Mouse (Mus musculus) hindbrain, embryonic 13.5 days (tissue): Measurements from ENCODE around the gene Itpr1. TPM values are rescaled to one million over a fixed set of nuclear protein-coding genes. Genes with fewer than 3 reads are reported as not detected.

Experiments used
- ATAC-seq: fragments of 200-750 bp; cut with Nextera tagmentation; 2 replicates; pipeline ENCODE4 v1.8.0; 2017; ENCODE audit warnings: moderate TSS enrichment; ENCODE audit not compliant: low FRiP score
- H3K27ac ChIP-seq: fragments of 300-500 bp; sonication (generic); 2 replicates; pipeline ENCODE4 v1.5.1; 2015; ENCODE audit warnings: inconsistent platforms, mild to moderate bottlenecking, moderate library complexity
- H3K27me3 ChIP-seq: fragments of 300-500 bp; sonication (generic); 2 replicates; pipeline ENCODE4 v1.6.1; 2015; ENCODE audit warnings: mild to moderate bottlenecking, inconsistent platforms
- H3K36me3 ChIP-seq: fragments of 300-500 bp; sonication (generic); 2 replicates; pipeline ENCODE4 v1.6.1; 2015; ENCODE audit warnings: mild to moderate bottlenecking, inconsistent platforms
- H3K4me1 ChIP-seq: fragments of 300-500 bp; sonication (generic); replicated peaks from 2 replicates; pipeline ENCODE4 v1.6.1; 2015; ENCODE audit warnings: inconsistent platforms
- H3K4me2 ChIP-seq: fragments of 300-500 bp; sonication (generic); 2 replicates; pipeline ENCODE4 v1.6.1; 2015; ENCODE audit warnings: inconsistent platforms, mild to moderate bottlenecking, moderate library complexity
- H3K4me3 ChIP-seq: fragments of 300-500 bp; sonication (generic); 2 replicates; pipeline ENCODE4 v1.5.1; 2015; ENCODE audit warnings: mild to moderate bottlenecking, inconsistent platforms
- H3K9ac ChIP-seq: fragments of 300-500 bp; sonication (generic); 2 replicates; pipeline ENCODE4 v1.6.1; 2015; ENCODE audit warnings: mild to moderate bottlenecking, inconsistent platforms
- H3K9me3 ChIP-seq: fragments of 300-500 bp; sonication (generic); 2 replicates; pipeline ENCODE4 v1.6.1; 2016; ENCODE audit warnings: inconsistent platforms
- WGBS: fragments of 180-500 bp; shearing (Covaris S2); methylation state at CpG from one replicate; pipeline ENCODE4 v1.1.7; 2015; 5-methylcytosine and 5-hydroxymethylcytosine counted together
- polyA plus RNA-seq: library from polyadenylated mRNA; unstranded; fragments of >200 nt; fragmentation: Nextera tagmentation; extraction: Ambion mirVana; gene quantifications from 2 replicates; pipeline ENCODE4 v1.2.1, GENCODE M21; 2015

Gene Itpr1
- polyA plus RNA-seq, 1 experiment from 2014 or later = 6.1 TPM

- WGBS = 93% methylated on average over 8 of the region's 8 CpGs
- Histone ChIP-seq H3K4me3 (no peak overlapping the region), H3K36me3 (no peaks in the 10 kb centered on the region), H3K4me2 (no peak overlapping the region), H3K9me3 (no peaks in the 10 kb centered on the region), H3K27ac (no peak overlapping the region), H3K4me1 (peaks cover 5% of the 10 kb centered on the region; the same call in 1 of the 2 replicates), H3K9ac (no peak overlapping the region), H3K27me3 (no peaks in the 10 kb centered on the region)
- no peak for ATAC-seq
Measured at GRCm38 (mm10) chr6:108464308-108464979, 251.5 kb downstream of the Itpr1 start.

- Histone ChIP-seq H3K4me3 (no peak overlapping the region), H3K4me1 (peaks cover 5% of the 10 kb centered on the region; the same call in 1 of the 2 replicates), H3K4me2 (no peak overlapping the region), H3K27me3 (no peaks in the 10 kb centered on the region), H3K9ac (no peak overlapping the region), H3K27ac (no peak overlapping the region), H3K9me3 (no peaks in the 10 kb centered on the region), H3K36me3 (no peaks in the 10 kb centered on the region)
- ATAC-seq = no peak
- WGBS = 91% methylated on average over 5 of the region's 5 CpGs
Measured at GRCm38 (mm10) chr6:108465159-108465558, 252.3 kb downstream of the Itpr1 start.

DNA sequence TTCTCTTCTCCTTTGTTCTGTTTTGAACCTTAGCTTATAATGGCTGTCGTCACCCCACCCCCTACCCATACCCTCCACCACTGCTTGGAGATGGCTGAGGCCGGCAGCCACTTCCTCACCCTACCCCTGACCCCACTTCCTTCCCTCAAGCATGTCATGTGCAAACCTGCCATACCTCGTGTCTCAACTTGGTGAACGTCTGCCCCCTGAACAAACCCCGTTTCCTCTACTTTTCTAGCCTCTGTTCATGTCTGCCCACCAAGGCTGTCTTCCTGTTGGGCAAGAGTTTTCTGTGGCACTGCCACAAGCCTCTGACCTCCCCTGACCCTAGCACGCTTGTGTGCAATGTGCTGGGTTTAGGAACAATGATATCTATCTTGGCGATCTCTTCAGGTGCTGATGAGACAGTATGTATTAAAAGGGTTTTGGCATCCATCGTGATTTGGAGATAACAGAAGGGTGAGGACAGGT, 253.2 kb downstream of the Itpr1 start:
- Histone ChIP-seq H3K4me3 (no peak overlapping the region), H3K9ac (no peak overlapping the region), H3K4me1 (peaks cover 5% of the 10 kb centered on the region; the same call in 1 of the 2 replicates), H3K4me2 (no peak overlapping the region), H3K27ac (no peak overlapping the region), H3K9me3 (no peaks in the 10 kb centered on the region), H3K36me3 (no peaks in the 10 kb centered on the region), H3K27me3 (no peaks in the 10 kb centered on the region)
- no peak for ATAC-seq
- WGBS = 86% methylated on average over 8 of the region's 8 CpGs

GRCm38 (mm10) chr6:108467597-108467996, 254.7 kb downstream of the Itpr1 start:
- no peak for ATAC-seq
- Histone ChIP-seq H3K9me3 (no peaks in the 10 kb centered on the region), H3K9ac (no peak overlapping the region), H3K36me3 (no peaks in the 10 kb centered on the region), H3K4me3 (no peak overlapping the region), H3K27me3 (no peaks in the 10 kb centered on the region), H3K4me1 (peaks cover 5% of the 10 kb centered on the region; the same call in 1 of the 2 replicates), H3K27ac (no peak overlapping the region), H3K4me2 (no peak overlapping the region)
- WGBS = 77% methylated on average over 6 of the region's 6 CpGs

- Histone ChIP-seq H3K9ac (no peak overlapping the region), H3K36me3 (no peaks in the 10 kb centered on the region), H3K27ac (no peak overlapping the region), H3K27me3 (no peaks in the 10 kb centered on the region), H3K4me2 (no peak overlapping the region), H3K9me3 (no peaks in the 10 kb centered on the region), H3K4me1 (peaks cover 5% of the 10 kb centered on the region; the same call in 1 of the 2 replicates), H3K4me3 (no peak overlapping the region)
- 75% methylated on average over 3 of the region's 3 CpGs for WGBS
- no peak for ATAC-seq
Measured at GRCm38 (mm10) chr6:108468226-108468825, 255.4 kb downstream of the Itpr1 start.

GRCm38 (mm10) chr6:108471878-108472277, 259.0 kb downstream of the Itpr1 start:
- H3K27ac ChIP-seq = no peak overlapping the region
- 93% methylated on average over 3 of the region's 3 CpGs for WGBS
- peaks cover 5% of the 10 kb centered on the region; the same call in 1 of the 2 replicates for H3K4me1 ChIP-seq
- no peaks in the 10 kb centered on the region for H3K36me3 ChIP-seq
- no peaks in the 10 kb centered on the region for H3K27me3 ChIP-seq
- no peak overlapping the region for H3K9ac ChIP-seq
- H3K4me3 ChIP-seq = no peak overlapping the region
- H3K4me2 ChIP-seq = no peak overlapping the region
- no peak for ATAC-seq
- no peaks in the 10 kb centered on the region for H3K9me3 ChIP-seq

DNA sequence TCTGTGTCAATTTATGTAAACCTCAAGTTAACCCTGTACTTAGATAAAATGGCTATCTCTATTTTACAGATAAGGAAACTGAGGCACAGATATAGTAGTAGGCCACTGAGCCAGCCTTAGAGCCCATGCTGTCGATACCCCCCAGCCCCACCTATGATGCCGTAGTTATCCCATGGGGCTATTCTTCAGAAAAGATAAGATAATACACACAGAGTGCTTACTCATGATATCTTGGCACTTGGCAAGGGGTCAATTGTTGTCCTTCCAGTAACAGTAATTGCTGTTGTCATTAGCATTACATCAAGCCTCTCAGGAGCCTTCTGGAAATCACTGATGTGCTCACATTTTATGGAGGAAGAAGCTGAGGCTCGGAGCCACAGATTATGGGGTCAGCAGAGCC, 259.9 kb downstream of the Itpr1 start:
- H3K4me3 ChIP-seq = no peak overlapping the region
- no peak overlapping the region for H3K4me2 ChIP-seq
- no peak overlapping the region for H3K27ac ChIP-seq
- no peaks in the 10 kb centered on the region for H3K27me3 ChIP-seq
- ATAC-seq = no peak
- no peaks in the 10 kb centered on the region for H3K9me3 ChIP-seq
- WGBS = 78% methylated on average over 3 of the region's 3 CpGs
- no peak overlapping the region for H3K9ac ChIP-seq
- H3K36me3 ChIP-seq = no peaks in the 10 kb centered on the region
- peaks cover 5% of the 10 kb centered on the region; the same call in 1 of the 2 replicates for H3K4me1 ChIP-seq

GRCm38 (mm10) chr6:108476797-108477235, 263.9 kb downstream of the Itpr1 start:
- no peak overlapping the region for H3K9ac ChIP-seq
- H3K4me2 ChIP-seq = no peak overlapping the region
- 86% methylated on average over 8 of the region's 8 CpGs for WGBS
- ATAC-seq = no peak
- H3K4me1 ChIP-seq = no peaks in the 10 kb centered on the region
- H3K9me3 ChIP-seq = no peaks in the 10 kb centered on the region
- no peaks in the 10 kb centered on the region for H3K36me3 ChIP-seq
- no peak overlapping the region for H3K27ac ChIP-seq
- H3K4me3 ChIP-seq = no peak overlapping the region
- H3K27me3 ChIP-seq = no peaks in the 10 kb centered on the region

- no peaks in the 10 kb centered on the region for H3K4me1 ChIP-seq
- ATAC-seq = no peak
- 93% methylated on average over 6 of the region's 6 CpGs for WGBS
- no peaks in the 10 kb centered on the region for H3K36me3 ChIP-seq
- no peak overlapping the region for H3K27ac ChIP-seq
- H3K9ac ChIP-seq = no peak overlapping the region
- H3K9me3 ChIP-seq = no peaks in the 10 kb centered on the region
- no peaks in the 10 kb centered on the region for H3K27me3 ChIP-seq
- H3K4me3 ChIP-seq = no peak overlapping the region
- no peak overlapping the region for H3K4me2 ChIP-seq
Measured at GRCm38 (mm10) chr6:108477602-108478001, 264.7 kb downstream of the Itpr1 start.

GRCm38 (mm10) chr6:108481190-108481589, 268.3 kb downstream of the Itpr1 start:
- no peaks in the 10 kb centered on the region for H3K4me1 ChIP-seq
- no peaks in the 10 kb centered on the region for H3K36me3 ChIP-seq
- H3K4me2 ChIP-seq = no peak overlapping the region
- no peak for ATAC-seq
- 93% methylated on average over 4 of the region's 4 CpGs for WGBS
- H3K27me3 ChIP-seq = no peaks in the 10 kb centered on the region
- no peak overlapping the region for H3K4me3 ChIP-seq
- H3K9ac ChIP-seq = no peak overlapping the region
- no peak overlapping the region for H3K27ac ChIP-seq
- H3K9me3 ChIP-seq = no peaks in the 10 kb centered on the region

DNA sequence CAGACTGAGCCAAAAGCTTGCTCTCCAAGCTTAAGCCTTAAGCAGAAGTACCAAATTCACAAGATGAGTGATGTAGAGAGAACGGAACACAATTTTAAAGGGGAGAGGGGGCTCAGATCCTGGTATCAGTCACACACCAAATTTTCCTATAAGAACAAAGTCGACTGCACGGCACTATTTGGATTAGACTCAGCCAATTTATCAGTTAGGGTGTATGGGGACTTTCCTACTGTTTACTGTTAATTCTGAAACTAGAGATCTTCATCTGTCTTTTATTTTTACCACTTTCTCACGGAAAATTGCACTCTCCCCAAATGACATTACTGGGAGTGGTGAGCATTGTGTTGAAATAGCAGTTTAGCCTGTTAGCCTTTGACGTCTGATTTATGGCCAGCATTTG, 269.6 kb downstream of the Itpr1 start:
- no peak for ATAC-seq
- Histone ChIP-seq H3K4me3 (no peak overlapping the region), H3K4me1 (no peaks in the 10 kb centered on the region), H3K4me2 (no peak overlapping the region), H3K9ac (no peak overlapping the region), H3K27me3 (no peaks in the 10 kb centered on the region), H3K27ac (no peak overlapping the region), H3K36me3 (no peaks in the 10 kb centered on the region), H3K9me3 (no peaks in the 10 kb centered on the region)
- WGBS = 90% methylated on average over 5 of the region's 5 CpGs

GRCm38 (mm10) chr6:108486212-108486992, 273.5 kb downstream of the Itpr1 start:
- Histone ChIP-seq H3K36me3 (no peaks in the 10 kb centered on the region), H3K9me3 (no peaks in the 10 kb centered on the region), H3K27me3 (no peaks in the 10 kb centered on the region), H3K4me2 (no peak overlapping the region), H3K27ac (no peak overlapping the region), H3K4me3 (no peak overlapping the region), H3K9ac (no peak overlapping the region), H3K4me1 (no peaks in the 10 kb centered on the region)
- 87% methylated on average over 7 of the region's 7 CpGs for WGBS
- no peak for ATAC-seq
